Mouse (Mus musculus): ENCODE results near the gene Map3k9.

DNA sequence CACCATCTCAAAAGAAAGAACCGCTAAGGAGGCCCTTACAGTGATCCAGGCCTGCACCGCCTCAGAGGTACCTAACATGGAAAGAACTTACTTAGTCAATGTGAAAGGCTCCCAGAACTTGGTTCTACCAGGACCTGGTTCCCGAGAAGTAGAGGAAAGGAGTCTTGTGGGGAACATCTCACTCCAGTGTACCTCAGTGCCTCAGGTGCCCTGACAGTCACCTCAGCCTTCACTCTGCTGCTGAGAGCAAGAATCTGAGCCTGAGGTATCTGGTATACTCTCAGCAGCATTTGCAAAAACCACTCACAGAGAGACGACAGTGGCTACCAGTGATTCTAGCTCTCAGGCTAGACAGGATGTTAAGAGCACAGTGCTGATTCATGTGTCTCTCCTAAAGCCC lies 6.8 kb downstream of the Map3k9 start:
- no peak for TF ChIP-seq GATA2 (IDR thresholded peaks at IDR 0.05; ENCODE audit: borderline replicate concordance, low read depth, low read length)
- TF ChIP-seq CTCF (IDR thresholded peaks at IDR 0.05; ENCODE audit: low read depth, low read length) = no peak
- TF ChIP-seq GATA1 (IDR thresholded peaks at IDR 0.05; ENCODE audit: borderline replicate concordance, low read length) = no peak
- no peak for TF ChIP-seq TAL1 (conservative IDR thresholded peaks at IDR 0.05; ENCODE audit: low read depth, low read length)

All from G1E (cell line).